Mouse (Mus musculus) MEL (cell line): ENCODE measurements around the gene Mrpl53. TPM values are rescaled to one million over a fixed set of nuclear protein-coding genes. Genes with fewer than 3 reads are reported as not detected.

Experiments
- DNase-seq: peaks from one replicate; pipeline ENCODE4 v3.0.0; 2011; ENCODE audit warnings: low read depth, low spot score
- H3K27ac ChIP-seq: 2 replicates; pipeline ENCODE4 v1.5.1; 2012; ENCODE audit warnings: low read depth, mild to moderate bottlenecking, control low read depth, low read length, moderate library complexity; ENCODE audit not compliant: control insufficient read depth
- H3K27me3 ChIP-seq, 2 experiments: fragments of 150-350 bp in 1 of 2; sonication (generic) in 1 of 2; 2 replicates each; pipeline ENCODE4 v1.6.1; 2012; ENCODE audit warnings: low read length in 2 of 2, mild to moderate bottlenecking in 2 of 2, improper control_type of control experiment in 1 of 2, moderate library complexity in 1 of 2; ENCODE audit not compliant: insufficient read depth in 2 of 2, control insufficient read depth in 1 of 2
- H3K36me3 ChIP-seq, 2 experiments: 2 replicates each; pipeline ENCODE4 v1.6.1; 2012 to 2014; ENCODE audit warnings: low read length in 2 of 2, improper control_type of control experiment in 1 of 2, inconsistent platforms in 1 of 2, mild to moderate bottlenecking in 1 of 2; ENCODE audit not compliant: insufficient read depth in 2 of 2, control insufficient read depth in 1 of 2
- H3K4me1 ChIP-seq, 2 experiments: fragments of 150-350 bp in 1 of 2; sonication (generic) in 1 of 2; 2 replicates each; pipeline ENCODE4 v1.6.1; 2012; ENCODE audit warnings: low read length in 2 of 2, improper control_type of control experiment in 1 of 2, mild to moderate bottlenecking in 1 of 2; ENCODE audit not compliant: insufficient read depth in 2 of 2, control insufficient read depth in 1 of 2
- H3K4me3 ChIP-seq, 2 experiments: fragments of 150-350 bp in 1 of 2; sonication (generic) in 1 of 2; 2 replicates each; pipeline ENCODE4 v1.5.1; 2012; ENCODE audit warnings: low read depth in 2 of 2, low read length in 2 of 2, mild to moderate bottlenecking in 2 of 2, moderate library complexity in 2 of 2, control low read depth in 1 of 2, improper control_type of control experiment in 1 of 2; ENCODE audit not compliant: control insufficient read depth in 1 of 2, insufficient read depth in 1 of 2
- H3K79me2 ChIP-seq: 2 replicates; pipeline ENCODE4 v1.6.1; 2012; ENCODE audit warnings: mild to moderate bottlenecking, low read length, moderate library complexity; ENCODE audit not compliant: control insufficient read depth, poor library complexity, insufficient read depth
- H3K9ac ChIP-seq: 2 replicates; pipeline ENCODE4 v1.6.1; 2012; ENCODE audit warnings: low read depth, mild to moderate bottlenecking, control low read depth, low read length, moderate library complexity; ENCODE audit not compliant: control insufficient read depth, poor library complexity, severe bottlenecking
- H3K9me3 ChIP-seq: fragments of 150-350 bp; sonication (generic); replicated peaks from 2 replicates; pipeline ENCODE4 v1.6.1; 2012; ENCODE audit warnings: mild to moderate bottlenecking, low read length, improper control_type of control experiment, moderate library complexity; ENCODE audit not compliant: insufficient read depth
- E2F4 ChIP-seq: IDR thresholded peaks from 2 replicates; pipeline ENCODE4 v1.6.1; 2011; ENCODE audit warnings: low read depth, low read length, improper control_type of control experiment, borderline replicate concordance
- GATA1 ChIP-seq: IDR thresholded peaks from 2 replicates; pipeline ENCODE4 v1.6.1; 2011; ENCODE audit warnings: low read depth, low read length, improper control_type of control experiment
- JUND ChIP-seq: IDR thresholded peaks from 2 replicates; pipeline ENCODE4 v1.6.1; 2011; ENCODE audit warnings: low read depth, mild to moderate bottlenecking, improper control_type of control experiment, low read length
- MEF2A ChIP-seq: IDR thresholded peaks from 2 replicates; pipeline ENCODE4 v1.6.1; 2014; ENCODE audit warnings: low read depth, mild to moderate bottlenecking, inconsistent platforms, low read length, improper control_type of control experiment; ENCODE audit not compliant: poor library complexity, insufficient replicate concordance, severe bottlenecking; ENCODE audit errors: extremely low read depth
- MXI1 ChIP-seq: IDR thresholded peaks from 2 replicates; pipeline ENCODE4 v1.6.1; 2011; ENCODE audit warnings: mild to moderate bottlenecking, low read depth, low read length, improper control_type of control experiment
- MYC ChIP-seq: IDR thresholded peaks from 2 replicates; pipeline ENCODE4 v1.6.1; 2011; ENCODE audit warnings: low read depth, mild to moderate bottlenecking, low read length, improper control_type of control experiment, moderate library complexity
- NELFE ChIP-seq: IDR thresholded peaks from 2 replicates; pipeline ENCODE4 v1.6.1; 2011; ENCODE audit warnings: low read depth, low read length, improper control_type of control experiment
- POLR2AphosphoS5 ChIP-seq: IDR thresholded peaks from 2 replicates; pipeline ENCODE4 v1.6.1; 2012; ENCODE audit warnings: low read depth, borderline replicate concordance, mild to moderate bottlenecking, inconsistent platforms, low read length, moderate library complexity, mixed read lengths
- TBP ChIP-seq: IDR thresholded peaks from 2 replicates; pipeline ENCODE4 v1.8.0; 2011; ENCODE audit warnings: low read depth, low read length, improper control_type of control experiment
- USF1 ChIP-seq: IDR thresholded peaks from 2 replicates; pipeline ENCODE4 v1.6.1; 2014; ENCODE audit warnings: low read depth, mild to moderate bottlenecking, inconsistent platforms, low read length, improper control_type of control experiment, moderate library complexity
- polyA plus RNA-seq, 2 experiments: library from polyadenylated mRNA; stranded (reverse) in 1 of 2; unstranded in 1 of 2; fragments of >175 nt in 1 of 2; fragments of >200 nt in 1 of 2; gene quantifications; 2 replicates each; pipeline versions ENCODE4 v1.2.1 to v1.2.4; 2012; ENCODE audit warnings: low replicate concordance in 2 of 2, low read depth in 1 of 2; ENCODE audit not compliant: insufficient read length in 2 of 2, insufficient read depth in 1 of 2, missing spikeins in 1 of 2
- total RNA-seq: library from RNA; depleted of rRNA; stranded (reverse); fragments of 300-350 nt; gene quantifications from 2 replicates; pipeline ENCODE4 v1.2.3, GENCODE M21; 2012

Mrpl53 gene
- total and polyA plus RNA-seq, 3 experiments, result 63.8 to 91.3 TPM; not detected in 1

GRCm38 (mm10) chr6:83153038-83153437, 44.2 kb downstream of the Mrpl53 start:
- Histone ChIP-seq H3K27ac (no peak overlapping the region), H3K36me3 (no peaks in the 10 kb centered on the region), H3K27me3 (no peaks in the 10 kb centered on the region), H3K79me2 (no peaks in the 10 kb centered on the region), H3K4me1 (peaks cover 2 to 10% of the 10 kb centered on the region in 2 experiments; a peak in 2 of 4 replicates), H3K9ac (no peak overlapping the region), H3K4me3 (no peak overlapping the region), H3K9me3 (no peaks in the 10 kb centered on the region)
- TF ChIP-seq USF1 (no peak), NELFE (no peak), MEF2A (no peak), TBP (no peak), E2F4 (no peak), GATA1 (no peak)
- no peak for DNase-seq

GRCm38 (mm10) chr6:83153485-83153884, 44.6 kb downstream of the Mrpl53 start:
- H3K9me3 ChIP-seq, result no peaks in the 10 kb centered on the region
- H3K4me1 ChIP-seq, result peaks cover 2 to 10% of the 10 kb centered on the region in 2 experiments; a peak in 2 of 4 replicates
- H3K27ac ChIP-seq, result no peak overlapping the region
- no peaks in the 10 kb centered on the region for H3K36me3 ChIP-seq
- no peaks in the 10 kb centered on the region for H3K79me2 ChIP-seq
- H3K27me3 ChIP-seq, result no peaks in the 10 kb centered on the region
- H3K4me3 ChIP-seq, result no peak overlapping the region
- no peak for DNase-seq
- TF ChIP-seq MXI1 (no peak), POLR2AphosphoS5 (no peak)
- H3K9ac ChIP-seq, result no peak overlapping the region

- no peak overlapping the region for H3K27ac ChIP-seq
- H3K79me2 ChIP-seq, result no peaks in the 10 kb centered on the region
- peak overlapping the region; percentile 78 to 87 for H3K4me3 ChIP-seq
- peaks cover 2 to 10% of the 10 kb centered on the region in 2 experiments; a peak in 3 of 4 replicates for H3K4me1 ChIP-seq
- peak; percentile 44 for DNase-seq
- H3K27me3 ChIP-seq, result no peaks in the 10 kb centered on the region
- no peaks in the 10 kb centered on the region for H3K9me3 ChIP-seq
- H3K36me3 ChIP-seq, result peaks cover 0 to 2% of the 10 kb centered on the region in 2 experiments; a peak in 2 of 4 replicates
- H3K9ac ChIP-seq, result peak overlapping the region; percentile 57
- TF ChIP-seq E2F4 (no peak), JUND (peak; percentile 91; the same call in 1 of the 2 replicates), MYC (no peak)
These were observed 46.9 kb downstream of the Mrpl53 start for GRCm38 (mm10) chr6:83155552-83156238.
